Mouse (Mus musculus): Measurements from ENCODE around the gene Pard3. TPM values are rescaled to one million over a fixed set of nuclear protein-coding genes. Genes with fewer than 3 reads are reported as not detected.

Pard3 gene
- total and polyA plus RNA-seq, 3 experiments = 0.51 to 1.3 (median 0.94) TPM

- TF ChIP-seq ZNF384 (IDR thresholded peaks at IDR 0.05; ENCODE audit: low read depth, low read length) (no peak), NRF1 (IDR thresholded peaks at IDR 0.05; ENCODE audit: low read depth, low read length) (no peak), CTCF (conservative IDR thresholded peaks at IDR 0.05 in 1 of 2, IDR thresholded peaks at IDR 0.05 in 1 of 2; ENCODE audit: low read depth in 2 of 2, low read length in 2 of 2) (no peak), SIN3A (IDR thresholded peaks at IDR 0.05; ENCODE audit: low read length) (no peak), SMC3 (IDR thresholded peaks at IDR 0.05; ENCODE audit: low read depth, low read length) (no peak), IRF4 (IDR thresholded peaks at IDR 0.05; ENCODE audit: low read depth, low read length) (no peak), RAD21 (IDR thresholded peaks at IDR 0.05; ENCODE audit: low read depth, low read length) (no peak), MAFK (IDR thresholded peaks at IDR 0.05; ENCODE audit: insufficient replicate concordance, low read length) (no peak), USF1 (IDR thresholded peaks at IDR 0.05; ENCODE audit: low read depth, low read length) (no peak)
- Histone ChIP-seq H3K27ac (ENCODE audit: insufficient read depth, low read depth) (no peak overlapping the region), H3K36me3 (replicated peaks in 1 of 2; ENCODE audit: control insufficient read depth in 1 of 2, insufficient read depth in 1 of 2, low read length in 1 of 2) (no peaks in the 10 kb centered on the region), H3K4me2 (ENCODE audit: insufficient read depth, low read depth, poor library complexity, severe bottlenecking) (no peak overlapping the region), H3K9ac (ENCODE audit: insufficient read depth, low read depth) (no peak overlapping the region), H3K9me3 (replicated peaks; ENCODE audit: low read length) (no peaks in the 10 kb centered on the region), H3K4me1 (ENCODE audit: control insufficient read depth in 1 of 2, insufficient read depth in 2 of 2) (0 out of 4 replicates have a peak, but pooled peaks cover 0 to 3% of the 10 kb centered on the region in 2 experiments), H3K4me3 (replicated peaks in 1 of 3; ENCODE audit: low read depth in 2 of 3, low read length in 2 of 3, poor library complexity in 1 of 3) (no peak overlapping the region), H3K27me3 (replicated peaks) (no peaks in the 10 kb centered on the region), H3K79me2 (replicated peaks; ENCODE audit: control insufficient read depth, extremely low read depth, insufficient read depth, poor library complexity, severe bottlenecking) (no peaks in the 10 kb centered on the region)
- no peak for DNase-seq (ENCODE audit: extremely low read depth)
- in situ Hi-C loops (cut with MboI; ENCODE audit: low pct_ligation_motif_present, low pct_unique_long_range_greater_than_20kb, low sequenced_read_pairs) = loop anchor here (25.0 kb wide), 1 partner anchor 911 kb away; no protein-coding TSS in a partner anchor
- dilution Hi-C loops (cut with MboI; ENCODE audit: extremely low pct_ligation_motif_present, extremely low pct_unique_long_range_greater_than_20kb, low sequenced_read_pairs) = no loop called here
Observed at GRCm38 (mm10) chr8:127576657-127577056, 513.0 kb downstream of the Pard3 start.

- dilution Hi-C loops (cut with MboI; ENCODE audit: extremely low pct_ligation_motif_present, extremely low pct_unique_long_range_greater_than_20kb, low sequenced_read_pairs) (no loop called here), in situ Hi-C loops (cut with MboI; ENCODE audit: low pct_ligation_motif_present, low pct_unique_long_range_greater_than_20kb, low sequenced_read_pairs) (loop anchor here (25.0 kb wide), 1 partner anchor 910 kb away; no protein-coding TSS in a partner anchor)
- TF ChIP-seq MAFK (IDR thresholded peaks at IDR 0.05; ENCODE audit: insufficient replicate concordance, low read length) (no peak), SIN3A (IDR thresholded peaks at IDR 0.05; ENCODE audit: low read length) (no peak), PAX5 (IDR thresholded peaks at IDR 0.05; ENCODE audit: low read length) (no peak), KAT2A (IDR thresholded peaks at IDR 0.05; ENCODE audit: insufficient replicate concordance, low read length) (no peak), CHD2 (IDR thresholded peaks at IDR 0.05; ENCODE audit: low read length) (no peak), UBTF (IDR thresholded peaks at IDR 0.05; ENCODE audit: low read depth, low read length) (no peak), ELF1 (IDR thresholded peaks at IDR 0.05; ENCODE audit: low read depth, low read length) (no peak), TCF12 (IDR thresholded peaks at IDR 0.05; ENCODE audit: low read depth, low read length) (no peak), POLR2A (IDR thresholded peaks at IDR 0.05; ENCODE audit: low read depth, low read length) (no peak), USF1 (IDR thresholded peaks at IDR 0.05; ENCODE audit: low read depth, low read length) (no peak), MXI1 (IDR thresholded peaks at IDR 0.05; ENCODE audit: low read depth, low read length) (no peak), SMC3 (IDR thresholded peaks at IDR 0.05; ENCODE audit: low read depth, low read length) (no peak), POLR2AphosphoS2 (IDR thresholded peaks at IDR 0.05; ENCODE audit: low read depth, low read length) (no peak), E2F4 (IDR thresholded peaks at IDR 0.05; ENCODE audit: insufficient replicate concordance, low read depth, low read length) (no peak), ZMIZ1 (IDR thresholded peaks at IDR 0.05; ENCODE audit: low read depth, low read length) (no peak)
Observed at GRCm38 (mm10) chr8:127577656-127578055, 514.0 kb downstream of the Pard3 start.

More at GRCm38 (mm10) chr8:127577656-127578055, 514.0 kb downstream of the Pard3 start:
- H3K4me1 ChIP-seq (ENCODE audit: control insufficient read depth in 1 of 2, insufficient read depth in 2 of 2) = 0 out of 4 replicates have a peak, but pooled peaks cover 0 to 3% of the 10 kb centered on the region in 2 experiments
- H3K79me2 ChIP-seq (replicated peaks; ENCODE audit: control insufficient read depth, extremely low read depth, insufficient read depth, poor library complexity, severe bottlenecking) = no peaks in the 10 kb centered on the region
- H3K36me3 ChIP-seq (replicated peaks in 1 of 2; ENCODE audit: control insufficient read depth in 1 of 2, insufficient read depth in 1 of 2, low read length in 1 of 2) = no peaks in the 10 kb centered on the region
- no peak overlapping the region for H3K9ac ChIP-seq (ENCODE audit: insufficient read depth, low read depth)
- no peak overlapping the region for H3K27ac ChIP-seq (ENCODE audit: insufficient read depth, low read depth)
- H3K4me2 ChIP-seq (ENCODE audit: insufficient read depth, low read depth, poor library complexity, severe bottlenecking) = no peak overlapping the region
- H3K4me3 ChIP-seq (replicated peaks in 1 of 3; ENCODE audit: low read depth in 2 of 3, low read length in 2 of 3, poor library complexity in 1 of 3) = no peak overlapping the region
- no peaks in the 10 kb centered on the region for H3K9me3 ChIP-seq (replicated peaks; ENCODE audit: low read length)
- no peaks in the 10 kb centered on the region for H3K27me3 ChIP-seq (replicated peaks)
- DNase-seq (ENCODE audit: extremely low read depth) = no peak
